Mouse (Mus musculus) gastrocnemius, postnatal 14 days (tissue): Measurements from ENCODE around the gene Cd163l1. TPM values are rescaled to one million over a fixed set of nuclear protein-coding genes. Genes with fewer than 3 reads are reported as not detected.

Source experiments
- DNase-seq: peaks from one replicate; pipeline ENCODE4 v3.0.0; 2021; ENCODE audit warnings: mixed read lengths
- intact Hi-C: fragments of 180-260 bp; cut with DNase I; formaldehyde crosslinking; loops from one replicate; pipeline ENCODE4 v1.15.1; 2025; ENCODE audit warnings: low total_unique reads
- long read RNA-seq, 2 experiments: library from polyadenylated mRNA; stranded (forward); transcript quantifications; one replicate each; pipeline ENCODE4 v2.0.0; 2021
- total RNA-seq, 2 experiments: library from RNA; stranded (reverse); gene quantifications; 2 replicates each; pipeline ENCODE4 v1.2.3; 2021

Cd163l1 gene
- total RNA-seq = not detected
- long read RNA-seq, experiment 1 = 0 reads
- long read RNA-seq, experiment 2 = 0 reads

- intact Hi-C loops = no loop called here
These were observed at the start of gene Cd163l1 for GRCm38 (mm10) chr7:140217967-140218366. Gene Cd163l1 (plus strand): TSS chr7:140218267.

GRCm38 (mm10) chr7:140169386-140169785, 48.7 kb upstream of the Cd163l1 start:
- intact Hi-C loops = no loop called here
- no peak for DNase-seq

More at GRCm38 (mm10) chr7:140217967-140218366, at the start of gene Cd163l1:
- DNase-seq = no peak

- intact Hi-C loops = no loop called here
- no peak for DNase-seq
These were observed 47.2 kb upstream of the Cd163l1 start for GRCm38 (mm10) chr7:140170863-140171262.

GRCm38 (mm10) chr7:140172936-140173335, 45.1 kb upstream of the Cd163l1 start, which contains the start of gene Olfr523:
Gene Olfr523 (plus strand): TSS chr7:140173217.
- DNase-seq = no peak
- intact Hi-C loops = no loop called here

GRCm38 (mm10) chr7:140179176-140179575, 38.9 kb upstream of the Cd163l1 start:
- intact Hi-C loops = no loop called here
- DNase-seq = no peak

GRCm38 (mm10) chr7:140180692-140181091, 37.4 kb upstream of the Cd163l1 start:
- no peak for DNase-seq
- intact Hi-C loops = no loop called here

- intact Hi-C loops = no loop called here
- no peak for DNase-seq
These were observed 33.9 kb upstream of the Cd163l1 start for GRCm38 (mm10) chr7:140184206-140184605.

- DNase-seq = no peak
- intact Hi-C loops = no loop called here
These were observed 31.1 kb upstream of the Cd163l1 start for GRCm38 (mm10) chr7:140186646-140187620.

- DNase-seq = no peak
- intact Hi-C loops = no loop called here
These were observed 30.2 kb upstream of the Cd163l1 start for GRCm38 (mm10) chr7:140187721-140188390.

- no peak for DNase-seq
- intact Hi-C loops = no loop called here
These were observed 29.4 kb upstream of the Cd163l1 start for GRCm38 (mm10) chr7:140188391-140189328.

- intact Hi-C loops = no loop called here
- no peak for DNase-seq
These were observed 27.6 kb upstream of the Cd163l1 start for GRCm38 (mm10) chr7:140190435-140190834.

GRCm38 (mm10) chr7:140192445-140192844, 25.6 kb upstream of the Cd163l1 start:
- DNase-seq = no peak
- intact Hi-C loops = no loop called here

- intact Hi-C loops = no loop called here
- DNase-seq = no peak
These were observed 25.2 kb upstream of the Cd163l1 start for GRCm38 (mm10) chr7:140192851-140193250.

GRCm38 (mm10) chr7:140194031-140194430, 24.0 kb upstream of the Cd163l1 start:
- no peak for DNase-seq
- intact Hi-C loops = no loop called here

GRCm38 (mm10) chr7:140196002-140196401, 22.1 kb upstream of the Cd163l1 start:
- intact Hi-C loops = no loop called here
- DNase-seq = no peak

GRCm38 (mm10) chr7:140201090-140201489, 17.0 kb upstream of the Cd163l1 start:
- intact Hi-C loops = no loop called here
- DNase-seq = no peak

GRCm38 (mm10) chr7:140205864-140206263, 12.2 kb upstream of the Cd163l1 start, which contains the start of gene Olfr524:
Gene Olfr524 (minus strand): TSS chr7:140205964.
- DNase-seq = no peak
- intact Hi-C loops = no loop called here

- no peak for DNase-seq
- intact Hi-C loops = no loop called here
These were observed 11.2 kb upstream of the Cd163l1 start for GRCm38 (mm10) chr7:140206904-140207303.

- intact Hi-C loops = no loop called here
- DNase-seq = no peak
These were observed 9.9 kb upstream of the Cd163l1 start for GRCm38 (mm10) chr7:140208153-140208552.
